Mouse (Mus musculus): Measurements from ENCODE around the gene Kirrel3.

The Kirrel3 gene

GRCm38 (mm10) chr9:34886746-34887145, 401.1 kb downstream of the Kirrel3 start:
- no peak for DNase-seq (ENCODE audit: low spot score)

GRCm38 (mm10) chr9:34887196-34887595, 401.5 kb downstream of the Kirrel3 start:
- no peak for DNase-seq (ENCODE audit: low spot score)

- DNase-seq (ENCODE audit: low spot score): no peak
Measured at GRCm38 (mm10) chr9:34888298-34888697, 402.6 kb downstream of the Kirrel3 start.

- no peak for DNase-seq (ENCODE audit: low spot score)
Measured at GRCm38 (mm10) chr9:34901216-34901615, 415.5 kb downstream of the Kirrel3 start.

- DNase-seq (ENCODE audit: low spot score): no peak
Measured at GRCm38 (mm10) chr9:34901888-34902287, 416.2 kb downstream of the Kirrel3 start.

- DNase-seq (ENCODE audit: low spot score): no peak
Measured at GRCm38 (mm10) chr9:34905164-34905563, 419.5 kb downstream of the Kirrel3 start.

- DNase-seq (ENCODE audit: low spot score): no peak
Measured at GRCm38 (mm10) chr9:34908040-34908439, 422.3 kb downstream of the Kirrel3 start.

- DNase-seq (ENCODE audit: low spot score): no peak
Measured at GRCm38 (mm10) chr9:34911838-34912237, 426.1 kb downstream of the Kirrel3 start.

GRCm38 (mm10) chr9:34912273-34912972, 426.7 kb downstream of the Kirrel3 start:
- no peak for DNase-seq (ENCODE audit: low spot score)

GRCm38 (mm10) chr9:34912996-34913395, 427.3 kb downstream of the Kirrel3 start:
- peak; percentile 71 for DNase-seq (ENCODE audit: low spot score)

GRCm38 (mm10) chr9:34918976-34919375, 433.3 kb downstream of the Kirrel3 start:
- DNase-seq (ENCODE audit: low spot score): no peak

GRCm38 (mm10) chr9:34920116-34920515, 434.4 kb downstream of the Kirrel3 start:
- no peak for DNase-seq (ENCODE audit: low spot score)

- DNase-seq (ENCODE audit: low spot score): no peak
Measured at GRCm38 (mm10) chr9:34921941-34922340, 436.2 kb downstream of the Kirrel3 start.

- no peak for DNase-seq (ENCODE audit: low spot score)
Measured at GRCm38 (mm10) chr9:34922716-34923115, 437.0 kb downstream of the Kirrel3 start.

GRCm38 (mm10) chr9:34923134-34923931, 437.6 kb downstream of the Kirrel3 start:
- no peak for DNase-seq (ENCODE audit: low spot score)

- no peak for DNase-seq (ENCODE audit: low spot score)
Measured at GRCm38 (mm10) chr9:34925616-34926015, 439.9 kb downstream of the Kirrel3 start.

GRCm38 (mm10) chr9:34930371-34930770, 444.7 kb downstream of the Kirrel3 start:
- no peak for DNase-seq (ENCODE audit: low spot score)

GRCm38 (mm10) chr9:34938140-34938539, 452.4 kb downstream of the Kirrel3 start:
- no peak for DNase-seq (ENCODE audit: low spot score)

- DNase-seq (ENCODE audit: low spot score): no peak
Measured at GRCm38 (mm10) chr9:34939621-34940020, 453.9 kb downstream of the Kirrel3 start.

GRCm38 (mm10) chr9:34942122-34942831, 456.6 kb downstream of the Kirrel3 start:
- DNase-seq (ENCODE audit: low spot score): no peak

GRCm38 (mm10) chr9:34942996-34943395, 457.3 kb downstream of the Kirrel3 start:
- no peak for DNase-seq (ENCODE audit: low spot score)

- no peak for DNase-seq (ENCODE audit: low spot score)
Measured at GRCm38 (mm10) chr9:34945301-34945700, 459.6 kb downstream of the Kirrel3 start.

GRCm38 (mm10) chr9:34947258-34947657, 461.6 kb downstream of the Kirrel3 start:
- no peak for DNase-seq (ENCODE audit: low spot score)

Data from testis, postnatal 10 days (tissue).